Mouse (Mus musculus) heart, postnatal 36 days (tissue): Measurements from ENCODE around the gene Coch. TPM values are rescaled to one million over a fixed set of nuclear protein-coding genes. Genes with fewer than 3 reads are reported as not detected.
"Not testable (repeated sequence)": the region's sequence is repeated elsewhere in the genome, so short reads cannot be mapped to it uniquely, and the experiment has no call there.

ENCODE experiments used
- DNase-seq, 2 experiments: peaks; one replicate each; pipeline ENCODE4 v3.0.0; 2021 to 2022
- intact Hi-C: fragments of 180-260 bp; cut with DNase I; formaldehyde crosslinking; loops from one replicate; pipeline ENCODE4 v1.15.1; 2025
- total RNA-seq, 2 experiments: library from RNA; stranded (reverse); gene quantifications; 2 replicates each; pipeline ENCODE4 v1.2.3; 2021

Gene Coch
- total RNA-seq: under 1 TPM in 1 of 2 experiments, not detected in 1; 0.22 TPM

- intact Hi-C loops: no loop called here
- DNase-seq: peak; percentile 5 to 9
Measured at GRCm38 (mm10) chr12:51593229-51594029, at the start of gene Coch. Gene Coch (plus strand): TSS chr12:51593341.

DNA sequence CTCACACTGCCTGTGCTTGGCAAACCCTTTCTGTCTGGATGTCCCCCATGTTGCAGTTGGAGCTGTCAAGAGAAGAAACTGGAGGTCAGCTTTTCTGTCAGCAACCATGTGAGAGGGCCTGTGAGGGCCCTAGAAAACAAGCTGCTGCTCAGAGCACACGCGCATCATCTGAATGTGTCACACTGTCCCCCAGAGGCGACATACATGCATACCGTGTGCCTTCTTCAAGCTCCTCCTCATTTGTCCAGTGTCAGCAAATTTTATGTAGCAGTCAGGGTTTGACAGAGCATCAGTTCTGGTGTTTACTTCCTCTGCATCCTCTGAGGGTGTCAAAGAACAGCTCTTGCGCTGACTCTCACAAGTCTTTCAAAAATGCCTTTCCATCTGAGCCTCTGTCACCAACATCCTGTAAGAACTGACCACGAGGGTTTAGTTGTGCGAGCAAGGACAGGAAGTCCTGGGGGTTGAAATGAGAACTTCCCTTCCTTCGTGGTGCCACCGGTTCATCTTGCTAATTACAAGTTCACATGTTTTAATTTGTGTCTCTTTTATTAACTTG is 49.7 kb upstream of the Coch start:
- intact Hi-C loops: no loop called here
- no peak for DNase-seq

- no peak for DNase-seq
- intact Hi-C loops: no loop called here
Measured at GRCm38 (mm10) chr12:51555041-51555440, 38.1 kb upstream of the Coch start.

GRCm38 (mm10) chr12:51561416-51561815 is 31.7 kb upstream of the Coch start:
- intact Hi-C loops: no loop called here
- no peak for DNase-seq

DNA sequence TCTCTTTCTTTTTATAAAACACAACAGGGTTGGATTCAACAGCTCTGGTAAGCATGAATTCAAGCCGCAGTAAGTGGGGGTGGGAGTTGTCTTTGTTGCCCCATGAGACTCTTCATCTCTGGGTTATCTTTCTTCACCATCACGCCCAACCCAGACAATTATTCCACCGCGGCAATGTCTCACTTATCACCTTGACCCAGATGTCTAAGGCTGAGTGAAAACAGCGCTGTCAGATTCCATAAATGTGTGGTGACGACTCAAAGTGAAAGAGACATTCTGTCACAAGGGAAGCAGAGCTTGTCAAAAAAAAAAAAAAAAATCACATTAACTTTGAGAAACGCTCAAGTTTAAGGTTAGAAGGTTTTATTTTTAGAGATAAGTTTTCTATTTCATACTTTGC is 25.9 kb upstream of the Coch start:
- intact Hi-C loops: no loop called here
- DNase-seq: no peak

DNA sequence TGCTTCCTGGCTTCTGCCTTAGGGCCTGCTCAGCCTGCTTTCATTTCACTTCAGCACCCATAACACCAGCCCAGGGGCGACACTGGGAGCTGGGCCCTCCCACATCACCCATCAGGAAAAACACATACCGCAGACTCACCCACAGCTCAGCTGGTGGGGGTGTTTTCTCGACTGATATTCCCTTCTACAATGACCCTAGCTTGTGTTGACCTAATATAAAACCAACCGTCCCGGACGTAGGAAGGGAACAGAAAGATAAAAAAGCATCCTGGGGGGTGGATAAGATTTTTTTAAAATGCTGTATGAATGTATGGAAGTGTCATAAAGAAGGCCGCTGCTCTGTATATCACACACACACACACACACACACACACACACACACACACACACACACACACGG is 23.7 kb upstream of the Coch start:
- intact Hi-C loops: no loop called here

GRCm38 (mm10) chr12:51569944-51570343 is 23.2 kb upstream of the Coch start:
- no peak for DNase-seq
- intact Hi-C loops: no loop called here

More for the DNA sequence above, 23.7 kb upstream of the Coch start:
- no peak for DNase-seq

DNA sequence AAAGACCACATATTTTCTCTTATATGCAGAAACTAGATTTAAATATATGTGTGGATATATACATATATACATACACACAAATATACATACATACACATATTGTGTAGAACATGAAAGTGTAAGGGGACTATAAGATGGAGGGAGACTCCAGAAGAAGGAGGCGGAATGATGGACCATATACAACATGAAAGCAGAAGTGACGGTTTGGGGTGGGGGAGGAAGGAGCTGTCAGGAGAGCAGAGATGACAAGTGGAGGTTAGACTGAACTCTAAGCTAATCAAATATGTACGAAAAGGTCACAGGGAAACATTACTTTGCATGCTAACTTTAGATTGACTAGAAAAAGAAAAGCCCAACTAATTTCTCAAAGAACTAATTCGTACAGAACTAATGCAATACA is 20.5 kb upstream of the Coch start:
- DNase-seq: no peak
- intact Hi-C loops: no loop called here

DNA sequence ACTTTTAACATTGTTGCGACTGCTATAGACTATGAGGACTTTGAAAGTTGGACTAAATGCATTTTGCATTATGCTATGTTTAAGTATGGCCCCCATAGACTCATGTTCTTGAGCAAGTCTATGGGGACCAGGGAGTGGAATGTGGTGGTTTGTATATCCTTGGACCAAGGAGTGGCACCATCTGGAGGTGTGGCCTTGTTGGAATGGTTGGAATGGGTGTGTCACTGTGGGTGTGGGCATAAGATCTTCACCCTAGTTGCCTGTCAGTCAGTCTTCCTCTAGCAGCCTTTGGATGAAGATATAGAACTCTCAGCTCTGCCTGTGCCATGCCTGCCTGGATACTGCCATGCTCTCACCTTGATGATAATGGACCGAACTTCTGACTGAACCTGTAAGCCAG is 15.3 kb upstream of the Coch start:
- intact Hi-C loops: not testable (repeated sequence)

GRCm38 (mm10) chr12:51589263-51589662 is 3.9 kb upstream of the Coch start:
- intact Hi-C loops: no loop called here
- no peak for DNase-seq

More for the DNA sequence above, 15.3 kb upstream of the Coch start:
- DNase-seq: not testable (repeated sequence)

GRCm38 (mm10) chr12:51591921-51592320 is 1.2 kb upstream of the Coch start:
- intact Hi-C loops: no loop called here

GRCm38 (mm10) chr12:51592888-51593228 is 283 bp upstream of the Coch start:
- intact Hi-C loops: no loop called here
- no peak for DNase-seq

More at GRCm38 (mm10) chr12:51591921-51592320, 1.2 kb upstream of the Coch start:
- DNase-seq: no peak

GRCm38 (mm10) chr12:51594030-51594470 is 909 bp downstream of the Coch start:
- intact Hi-C loops: no loop called here
- DNase-seq: no peak

- no peak for DNase-seq
- intact Hi-C loops: loop anchor here (2.0 kb wide), 1 partner anchor 19 kb away; no protein-coding TSS in a partner anchor
Measured at GRCm38 (mm10) chr12:51603306-51603705, 10.2 kb downstream of the Coch start.

- intact Hi-C loops: no loop called here
Measured at GRCm38 (mm10) chr12:51606138-51606537, 13.0 kb downstream of the Coch start.

GRCm38 (mm10) chr12:51612361-51612760 is 19.2 kb downstream of the Coch start:
- intact Hi-C loops: no loop called here
- DNase-seq: no peak

More at GRCm38 (mm10) chr12:51606138-51606537, 13.0 kb downstream of the Coch start:
- DNase-seq: no peak

DNA sequence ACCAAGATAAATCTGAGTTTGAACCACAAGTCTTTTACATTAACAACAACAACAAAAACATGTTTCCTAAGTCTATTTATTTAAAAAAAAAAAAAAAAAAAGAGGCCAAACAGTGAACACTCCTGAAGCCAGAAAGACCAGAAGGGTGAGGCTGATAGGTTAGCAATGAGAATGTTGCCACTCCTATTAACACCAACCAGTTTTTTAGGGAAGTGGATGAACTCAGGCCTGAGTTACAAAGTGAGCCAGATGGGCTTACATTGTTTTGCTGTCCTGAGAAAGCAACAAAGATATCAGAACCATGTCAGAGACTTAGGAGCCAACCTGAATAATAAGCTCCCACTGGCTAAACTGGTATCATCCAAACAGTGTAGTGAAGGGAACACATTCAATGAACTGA is 27.4 kb downstream of the Coch start:
- DNase-seq: no peak
- intact Hi-C loops: loop anchor here (10.0 kb wide), 1 partner anchor 216 kb away; no protein-coding TSS in a partner anchor

DNA sequence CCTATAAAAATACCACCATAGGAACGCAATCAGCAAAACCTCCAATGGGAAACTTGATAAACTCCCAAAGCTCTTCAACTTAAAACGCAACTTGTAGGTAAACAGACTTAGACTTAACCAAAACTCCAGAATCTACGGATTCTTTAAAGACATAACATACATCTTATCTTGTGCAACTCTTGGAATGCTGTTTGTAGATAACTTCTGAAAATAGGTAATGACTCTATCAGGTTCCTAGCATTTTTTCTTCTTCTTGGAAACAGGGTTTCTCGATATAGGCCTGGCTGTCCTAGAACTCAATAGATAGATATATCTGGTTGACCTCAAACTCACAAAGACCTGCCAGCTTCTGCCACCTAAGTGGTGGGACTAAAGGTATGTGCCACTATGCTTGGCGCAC is 28.0 kb downstream of the Coch start:
- intact Hi-C loops: loop anchor here (10.0 kb wide), 1 partner anchor 216 kb away; no protein-coding TSS in a partner anchor
- no peak for DNase-seq

DNA sequence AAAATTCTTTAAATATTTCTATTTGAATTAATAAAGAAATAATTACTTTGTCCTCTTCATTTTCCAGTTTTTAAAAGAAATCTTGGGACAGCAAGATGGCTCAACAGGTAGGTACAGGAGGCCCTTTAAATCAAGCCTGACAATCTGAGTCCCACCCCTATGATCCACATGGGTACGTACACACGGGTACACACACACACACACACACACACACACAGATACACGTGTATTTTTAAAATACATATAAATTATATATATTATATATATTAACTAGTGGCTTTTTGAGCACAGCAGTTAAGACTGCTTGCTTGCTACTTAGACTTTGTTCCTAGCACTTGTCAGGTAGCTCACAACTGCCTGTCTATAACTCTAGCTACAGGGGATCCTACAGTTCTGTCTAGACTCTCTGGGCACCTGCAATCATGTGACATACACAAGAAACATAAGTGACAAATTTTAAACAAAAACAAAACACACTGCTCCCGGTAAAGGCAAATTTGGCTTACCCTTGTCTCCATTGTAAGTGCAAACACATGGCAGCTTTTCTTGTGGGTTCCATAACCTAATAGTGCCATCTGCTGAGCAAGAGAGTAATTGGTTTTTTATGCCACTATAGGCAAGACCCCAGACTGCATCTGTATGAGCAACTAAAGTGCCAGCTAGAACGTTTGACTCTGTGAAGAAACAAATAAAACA is 29.7 kb downstream of the Coch start:
- intact Hi-C loops: loop anchor here (2.0 to 10.0 kb wide), 2 partner anchors 20 to 218 kb away; no protein-coding TSS in a partner anchor
- DNase-seq: no peak

- no peak for DNase-seq
- intact Hi-C loops: loop anchor here (2.0 to 10.0 kb wide), 2 partner anchors 21 to 219 kb away; no protein-coding TSS in a partner anchor
Measured at GRCm38 (mm10) chr12:51623366-51623694, 30.2 kb downstream of the Coch start.

GRCm38 (mm10) chr12:51633481-51633880 is 40.3 kb downstream of the Coch start:
- DNase-seq: no peak
- intact Hi-C loops: no loop called here
